Mouse (Mus musculus): ENCODE data around the gene Pds5b.
"Not testable (repeated sequence)": the region's sequence is repeated elsewhere in the genome, so short reads cannot be mapped to it uniquely, and the experiment has no call there.

Pds5b gene

GRCm38 (mm10) chr5:150673153-150673835 is at the start of gene Pds5b:
Pds5b (plus strand) TSS chr5:150673739.
- peak; percentile 93 to 95 for DNase-seq

- DNase-seq: no peak
These were observed 48.0 kb upstream of the Pds5b start for GRCm38 (mm10) chr5:150625528-150625927.

GRCm38 (mm10) chr5:150629272-150629671 is 44.3 kb upstream of the Pds5b start:
- no peak for DNase-seq

GRCm38 (mm10) chr5:150629692-150630091 is 43.8 kb upstream of the Pds5b start:
- no peak for DNase-seq

- no peak for DNase-seq
These were observed 32.1 kb upstream of the Pds5b start for GRCm38 (mm10) chr5:150641440-150641839.

- DNase-seq: not testable (repeated sequence)
These were observed 30.1 kb upstream of the Pds5b start for GRCm38 (mm10) chr5:150643390-150643789.

GRCm38 (mm10) chr5:150644926-150645325 is 28.6 kb upstream of the Pds5b start:
- no peak for DNase-seq

GRCm38 (mm10) chr5:150652578-150652977 is 21.0 kb upstream of the Pds5b start:
- DNase-seq: no peak

- DNase-seq: no peak
These were observed 19.0 kb upstream of the Pds5b start for GRCm38 (mm10) chr5:150654548-150654947.

GRCm38 (mm10) chr5:150659425-150659824 is 14.1 kb upstream of the Pds5b start:
- DNase-seq: not testable (repeated sequence)

GRCm38 (mm10) chr5:150660296-150660695 is 13.2 kb upstream of the Pds5b start:
- not testable (repeated sequence) for DNase-seq

GRCm38 (mm10) chr5:150663926-150664325 is 9.6 kb upstream of the Pds5b start:
- not testable (repeated sequence) for DNase-seq

- DNase-seq: no peak
These were observed 8.8 kb upstream of the Pds5b start for GRCm38 (mm10) chr5:150664794-150665131.

- DNase-seq: peak; percentile 94 to 95
These were observed 8.2 kb upstream of the Pds5b start for GRCm38 (mm10) chr5:150665132-150665954.

- DNase-seq: not testable (repeated sequence)
These were observed 7.3 kb upstream of the Pds5b start, which contains the start of gene N4bp2l2 for GRCm38 (mm10) chr5:150666133-150666739. N4bp2l2 (minus strand) TSS chr5:150666183.

- no peak for DNase-seq
These were observed 4.8 kb upstream of the Pds5b start for GRCm38 (mm10) chr5:150668731-150669130.

GRCm38 (mm10) chr5:150672343-150672742 is 1.2 kb upstream of the Pds5b start:
- DNase-seq: no peak

GRCm38 (mm10) chr5:150673880-150674621 is 512 bp downstream of the Pds5b start:
- DNase-seq: peak; percentile 65 to 68

- no peak for DNase-seq
These were observed 1.3 kb downstream of the Pds5b start for GRCm38 (mm10) chr5:150674866-150675265.

GRCm38 (mm10) chr5:150682862-150683261 is 9.3 kb downstream of the Pds5b start:
- DNase-seq: not testable (repeated sequence)

GRCm38 (mm10) chr5:150690685-150691084 is 17.1 kb downstream of the Pds5b start:
- no peak for DNase-seq

GRCm38 (mm10) chr5:150693277-150693676 is 19.7 kb downstream of the Pds5b start:
- no peak for DNase-seq

- DNase-seq: peak in 1 of 2 experiments; percentile 37
These were observed 29.2 kb downstream of the Pds5b start for GRCm38 (mm10) chr5:150702714-150703113.

All from thymus, postnatal 36 days (tissue).